Mouse (Mus musculus) cerebellum, adult 9-11 months (tissue): Measurements from ENCODE around the gene 4930513O06Rik.

ENCODE experiments used
- DNase-seq: peaks from one replicate; pipeline ENCODE4 v3.0.0; 2022

Gene 4930513O06Rik

DNA sequence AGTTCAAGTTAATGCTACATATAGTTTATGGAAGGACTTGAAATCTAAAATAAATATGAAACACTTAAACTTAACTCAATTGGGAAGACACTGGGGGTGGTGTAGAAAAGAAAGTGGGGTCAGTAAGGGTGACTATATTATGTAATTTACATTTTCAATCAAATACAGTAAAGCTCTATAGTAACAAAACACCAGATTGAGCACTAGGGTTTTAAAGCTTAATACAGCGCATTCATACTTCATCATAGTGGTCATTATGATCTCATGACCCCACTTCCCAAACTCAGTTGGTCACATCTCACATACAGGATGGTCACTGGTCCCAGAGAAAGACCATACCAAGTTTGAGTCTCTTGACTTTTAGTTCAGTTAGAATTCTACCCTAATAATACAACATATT is at the start of gene 4930513O06Rik:
4930513O06Rik (plus strand) TSS at position 301 of the 400 bp plus-strand sequence.
- DNase-seq, result no peak

DNA sequence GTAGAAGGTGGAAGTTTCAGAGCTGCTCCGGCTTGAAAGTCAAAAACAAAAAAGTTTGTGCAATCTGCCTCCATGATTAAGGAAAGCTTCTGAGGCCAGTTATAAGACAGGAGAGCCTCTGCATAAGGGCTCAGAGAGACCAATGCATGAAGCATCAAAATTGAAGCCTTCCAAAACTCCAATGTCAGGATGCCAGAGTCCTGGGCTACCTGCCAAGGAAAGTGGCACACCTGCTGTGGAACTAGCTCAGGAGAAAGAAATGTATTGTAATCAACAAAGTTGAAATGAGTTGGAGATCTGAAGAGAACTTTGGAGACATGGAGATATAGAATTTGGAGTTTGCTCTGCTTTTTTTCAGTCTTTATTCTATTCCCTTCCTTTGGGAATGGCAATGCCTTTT is 48.4 kb upstream of the 4930513O06Rik start:
- no peak for DNase-seq

DNA sequence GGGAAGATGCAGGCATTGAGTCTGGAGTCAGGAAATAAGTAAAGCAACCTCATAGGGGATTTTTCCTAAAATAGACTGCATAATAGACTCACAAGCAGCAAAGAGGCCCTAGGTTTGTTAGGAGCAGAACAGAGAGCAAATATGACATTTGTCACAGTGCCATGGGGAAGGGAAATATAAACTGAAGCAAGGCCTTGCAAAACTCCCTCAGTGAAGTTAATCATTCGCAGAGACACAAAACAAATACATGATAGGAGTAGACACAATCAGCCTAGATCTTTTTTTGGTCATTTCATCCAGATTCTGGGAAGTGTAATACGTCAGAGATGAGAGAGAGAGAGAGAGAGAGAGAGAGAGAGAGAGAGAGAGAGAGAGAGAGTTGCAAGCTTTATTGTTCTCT is 46.7 kb upstream of the 4930513O06Rik start:
- DNase-seq, result no peak

DNA sequence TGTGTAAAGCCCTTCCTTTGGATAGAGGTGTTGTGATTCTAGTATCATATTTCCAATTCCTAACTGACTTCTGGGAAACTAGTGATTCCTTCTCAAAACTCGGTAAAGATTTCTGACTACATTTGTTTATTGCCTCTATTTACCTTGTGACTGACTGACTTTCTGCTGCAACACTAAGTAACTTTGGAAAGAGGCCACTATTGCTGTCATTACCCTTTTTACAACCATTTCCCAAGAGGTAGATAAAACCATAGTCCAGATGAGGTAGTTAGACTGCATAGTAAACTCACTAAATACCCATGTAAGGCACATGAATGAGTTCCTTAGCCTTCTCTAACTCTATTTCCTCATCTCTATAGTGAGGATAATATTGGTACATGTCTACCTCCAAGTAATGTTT is 44.9 kb upstream of the 4930513O06Rik start:
- DNase-seq, result no peak

DNA sequence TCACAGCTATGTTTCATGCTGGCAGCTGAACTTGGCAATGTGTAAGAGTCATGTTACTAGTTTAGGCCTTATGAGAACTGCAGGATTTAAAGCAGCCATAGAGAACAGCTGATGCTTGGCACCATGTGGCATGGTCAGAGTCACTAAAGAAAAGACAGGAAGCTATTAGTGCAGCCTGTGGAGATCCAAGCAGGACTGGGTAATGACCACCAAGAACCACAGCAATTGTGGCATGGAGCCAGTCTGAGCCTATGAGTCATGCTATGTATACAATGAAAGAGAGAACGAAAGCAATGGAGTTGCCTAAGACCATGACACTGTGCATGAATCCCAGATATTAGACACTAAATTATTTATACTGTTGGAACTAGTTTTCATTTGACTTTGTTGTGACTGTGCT is 34.1 kb upstream of the 4930513O06Rik start:
- DNase-seq, result no peak

DNA sequence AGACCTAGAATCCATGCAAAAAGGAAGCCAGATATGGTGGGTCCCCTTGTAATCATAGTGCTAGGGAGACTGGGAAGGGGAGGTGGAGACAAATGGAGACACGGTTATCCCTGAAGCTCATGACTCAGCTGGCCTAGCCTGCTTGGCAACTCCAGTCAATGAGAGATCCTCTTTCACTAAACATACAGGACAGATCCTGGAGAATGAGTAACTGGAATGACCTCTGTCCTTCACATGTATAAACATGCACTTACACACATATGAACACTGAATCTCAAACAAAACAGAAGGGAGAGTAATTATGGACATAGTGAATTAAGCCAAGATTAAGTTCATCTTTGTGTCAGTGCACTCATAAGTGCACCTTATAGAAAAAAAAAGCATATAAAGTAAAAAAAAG is 32.9 kb upstream of the 4930513O06Rik start:
- no peak for DNase-seq

DNA sequence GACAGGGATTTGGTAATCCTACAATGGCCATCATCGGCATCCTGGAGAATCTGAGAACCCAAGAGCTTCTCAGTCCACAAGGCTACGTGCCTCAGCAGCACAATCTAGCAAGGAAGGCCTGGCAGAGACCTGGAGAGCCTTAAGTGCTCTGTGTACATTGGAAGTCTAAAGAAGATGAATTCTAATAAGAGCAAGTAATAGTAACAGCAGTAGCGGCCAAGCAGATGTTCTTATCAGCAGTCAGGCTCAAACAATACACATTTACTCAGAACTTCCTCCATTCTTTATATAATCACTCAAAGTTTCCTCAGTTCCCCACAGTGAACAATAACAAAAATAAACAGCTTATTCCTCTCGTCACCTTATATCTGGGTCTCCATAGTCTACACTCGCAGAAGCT is 22.0 kb upstream of the 4930513O06Rik start:
- DNase-seq, result no peak

DNA sequence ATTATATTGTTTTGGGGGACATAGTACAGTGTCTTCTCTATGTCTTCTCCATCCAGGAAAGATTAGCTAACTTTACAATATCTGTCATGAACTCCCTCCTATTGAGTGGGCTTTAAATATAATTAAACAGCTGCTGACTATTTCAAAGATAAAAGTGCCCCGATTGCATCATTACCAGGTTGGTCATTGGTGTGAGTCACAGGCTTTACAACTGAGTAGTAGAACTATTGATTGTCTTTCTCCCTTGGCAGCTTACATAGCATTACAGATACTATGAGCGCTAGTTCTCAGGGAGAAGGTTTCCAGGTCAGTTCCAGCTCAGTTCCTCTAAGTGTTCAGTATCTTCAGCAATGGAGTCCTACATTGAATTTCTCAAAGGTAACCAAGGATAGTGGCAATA is 7.5 kb upstream of the 4930513O06Rik start:
- no peak for DNase-seq

DNA sequence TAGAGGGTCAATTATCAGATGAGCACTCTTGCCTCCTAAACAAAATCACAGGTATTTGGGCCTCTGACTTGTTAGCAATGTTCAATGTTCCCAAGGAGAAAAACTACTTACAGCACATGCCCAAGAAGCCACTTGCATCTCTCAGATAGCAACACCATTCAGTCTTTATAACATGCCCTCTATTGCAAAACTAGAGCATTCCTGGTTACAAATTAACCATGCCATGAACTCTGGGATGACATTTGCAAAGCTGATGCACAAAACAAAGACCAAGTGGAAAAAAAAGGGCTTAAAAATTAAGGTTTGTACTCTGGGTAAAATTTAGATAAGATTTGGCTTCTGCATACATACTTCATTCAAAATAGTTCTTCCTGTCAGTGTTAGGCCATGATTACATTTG is 966 bp upstream of the 4930513O06Rik start, which contains the start of gene Serpina7:
Serpina7 (minus strand) TSS at position 160 of the 400 bp plus-strand sequence.
- DNase-seq, result no peak

DNA sequence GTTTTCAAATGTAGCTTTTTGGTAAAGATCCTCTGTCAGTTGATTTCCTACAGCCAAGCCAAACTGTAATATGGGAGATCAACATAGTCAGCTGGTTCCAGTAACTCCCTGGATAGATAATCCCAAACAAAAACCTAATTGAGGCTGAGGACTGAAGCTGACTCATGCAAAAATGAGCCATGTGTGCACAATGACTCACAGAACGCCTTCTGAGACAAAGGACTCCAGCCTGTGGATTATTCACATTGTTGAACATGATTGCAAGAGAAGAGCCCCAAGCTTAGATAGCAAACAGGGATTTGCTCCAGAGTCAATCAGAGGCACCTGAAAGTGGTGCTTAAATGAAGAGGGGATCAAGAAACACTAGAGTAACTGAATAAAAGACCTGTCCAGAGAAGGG is 11.2 kb downstream of the 4930513O06Rik start:
- no peak for DNase-seq

DNA sequence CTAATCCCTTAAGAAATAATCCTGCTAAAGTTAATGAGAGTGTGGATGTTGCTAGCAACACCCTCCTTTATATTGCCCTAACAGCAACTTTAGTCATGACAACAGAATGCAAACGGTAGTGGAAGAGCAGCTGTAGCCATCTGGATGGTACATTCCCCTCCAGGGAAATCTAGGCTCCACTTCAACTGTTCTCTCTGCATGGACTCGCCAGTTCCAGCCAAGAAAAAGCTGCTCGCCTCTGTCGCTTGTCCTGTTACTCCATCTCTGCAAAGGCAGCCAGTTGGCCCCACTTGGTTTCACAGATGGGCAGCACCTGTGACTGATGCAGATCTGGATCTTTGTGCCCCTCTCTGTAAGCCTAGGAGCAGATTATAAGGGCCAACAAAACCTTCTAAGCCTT is 48.0 kb downstream of the 4930513O06Rik start:
- no peak for DNase-seq
